Mouse (Mus musculus) mature B cell (primary cell): ENCODE measurements around the gene Akr1b3.

ENCODE experiments used
- in situ Hi-C: fragments of 300-500 bp; cut with MboI; formaldehyde crosslinking; loops from 2 replicates; pipeline ENCODE4 v1.14.3; 2019

Akr1b3 gene

GRCm38 (mm10) chr6:34258546-34258945, 58.7 kb downstream of the Akr1b3 start:
- in situ Hi-C loops, result no loop called here
